Mouse (Mus musculus) CH12.LX (cell line): ENCODE results near the gene Pitpnm2. TPM values are rescaled to one million over a fixed set of nuclear protein-coding genes. Genes with fewer than 3 reads are reported as not detected.

Experiments
- DNase-seq: peaks from one replicate; pipeline ENCODE4 v3.0.0-alpha.2; 2013; ENCODE audit errors: extremely low read depth
- H3K27ac ChIP-seq: 2 replicates; pipeline ENCODE4 v1.5.1; 2012; ENCODE audit warnings: low read depth, mild to moderate bottlenecking, control low read depth, moderate library complexity; ENCODE audit not compliant: insufficient read depth
- H3K27me3 ChIP-seq: replicated peaks from 2 replicates; pipeline ENCODE3; 2012; ENCODE audit warnings: inconsistent platforms
- H3K36me3 ChIP-seq, 2 experiments: replicated peaks in 1 of 2; 2 replicates each; pipeline versions ENCODE3 to v1.6.1; 2012; ENCODE audit warnings: inconsistent platforms in 1 of 2, low read length in 1 of 2, mild to moderate bottlenecking in 1 of 2, mixed read lengths in 1 of 2, moderate library complexity in 1 of 2; ENCODE audit not compliant: control insufficient read depth in 1 of 2, insufficient read depth in 1 of 2
- H3K4me1 ChIP-seq, 2 experiments: 2 replicates each; pipeline ENCODE4 v1.6.1; 2012; ENCODE audit warnings: inconsistent platforms in 1 of 2, moderate library complexity in 1 of 2; ENCODE audit not compliant: insufficient read depth in 2 of 2, control insufficient read depth in 1 of 2
- H3K4me2 ChIP-seq: 2 replicates; pipeline ENCODE4 v1.6.1; 2012; ENCODE audit warnings: low read depth, mild to moderate bottlenecking, control low read depth; ENCODE audit not compliant: poor library complexity, insufficient read depth, severe bottlenecking
- H3K4me3 ChIP-seq, 3 experiments: fragments of 150-350 bp in 1 of 3; sonication (generic) in 1 of 3; replicated peaks in 1 of 3; 2 replicates each; pipeline versions ENCODE3 to v1.5.1; 2011 to 2012; ENCODE audit warnings: low read depth in 2 of 3, low read length in 2 of 3, mild to moderate bottlenecking in 2 of 3, moderate library complexity in 2 of 3, control low read depth in 1 of 3, improper control_type of control experiment in 1 of 3, inconsistent platforms in 1 of 3, mixed read lengths in 1 of 3; ENCODE audit not compliant: poor library complexity in 1 of 3
- H3K79me2 ChIP-seq: replicated peaks from 2 replicates; pipeline ENCODE4 v1.6.1; 2012; ENCODE audit warnings: mild to moderate bottlenecking, moderate library complexity; ENCODE audit not compliant: control insufficient read depth, poor library complexity, insufficient read depth, severe bottlenecking; ENCODE audit errors: extremely low read depth
- H3K9ac ChIP-seq: 2 replicates; pipeline ENCODE4 v1.6.1; 2012; ENCODE audit warnings: low read depth, mild to moderate bottlenecking, control low read depth, moderate library complexity; ENCODE audit not compliant: insufficient read depth
- H3K9me3 ChIP-seq: replicated peaks from 2 replicates; pipeline ENCODE3; 2012; ENCODE audit warnings: low read length, inconsistent platforms, mixed read lengths
- BHLHE40 ChIP-seq: IDR thresholded peaks from 2 replicates; pipeline ENCODE4 v1.6.1; 2011; ENCODE audit warnings: mild to moderate bottlenecking, low read depth, low read length, improper control_type of control experiment
- CHD1 ChIP-seq: IDR thresholded peaks from 2 replicates; pipeline ENCODE4 v1.6.1; 2012; ENCODE audit warnings: low read depth, low read length, improper control_type of control experiment, inconsistent platforms
- E2F4 ChIP-seq: IDR thresholded peaks from 2 replicates; pipeline ENCODE4 v1.6.1; 2011; ENCODE audit warnings: low read depth, low read length, improper control_type of control experiment; ENCODE audit not compliant: insufficient replicate concordance
- ELF1 ChIP-seq: IDR thresholded peaks from 2 replicates; pipeline ENCODE4 v1.6.1; 2014; ENCODE audit warnings: low read depth, mild to moderate bottlenecking, inconsistent platforms, low read length, improper control_type of control experiment
- EP300 ChIP-seq: IDR thresholded peaks from 2 replicates; pipeline ENCODE4 v1.6.1; 2011; ENCODE audit warnings: low read length, improper control_type of control experiment
- IRF4 ChIP-seq: IDR thresholded peaks from 2 replicates; pipeline ENCODE4 v1.6.1; 2014; ENCODE audit warnings: low read depth, mild to moderate bottlenecking, inconsistent platforms, low read length, improper control_type of control experiment
- POLR2A ChIP-seq: IDR thresholded peaks from 2 replicates; pipeline ENCODE4 v1.6.1; 2011; ENCODE audit warnings: low read depth, mild to moderate bottlenecking, improper control_type of control experiment, low read length
- RAD21 ChIP-seq: IDR thresholded peaks from 2 replicates; pipeline ENCODE4 v1.6.1; 2011; ENCODE audit warnings: low read depth, mild to moderate bottlenecking, low read length, improper control_type of control experiment, moderate library complexity
- RCOR1 ChIP-seq: conservative IDR thresholded peaks from 2 replicates; pipeline ENCODE4 v1.6.1; 2012; ENCODE audit warnings: low read depth, mild to moderate bottlenecking, inconsistent platforms, low read length, improper control_type of control experiment
- UBTF ChIP-seq: IDR thresholded peaks from 2 replicates; pipeline ENCODE4 v1.6.1; 2012; ENCODE audit warnings: low read depth, mild to moderate bottlenecking, inconsistent platforms, low read length, improper control_type of control experiment, moderate library complexity
- USF1 ChIP-seq: IDR thresholded peaks from 2 replicates; pipeline ENCODE4 v1.6.1; 2014; ENCODE audit warnings: low read depth, mild to moderate bottlenecking, inconsistent platforms, low read length, improper control_type of control experiment
- ZC3H11A ChIP-seq: IDR thresholded peaks from 2 replicates; pipeline ENCODE4 v1.6.1; 2012; ENCODE audit warnings: low read depth, mild to moderate bottlenecking, inconsistent platforms, low read length, improper control_type of control experiment
- ZKSCAN1 ChIP-seq: IDR thresholded peaks from 2 replicates; pipeline ENCODE4 v1.6.1; 2012; ENCODE audit warnings: low read depth, inconsistent platforms, low read length, improper control_type of control experiment, borderline replicate concordance
- ZMIZ1 ChIP-seq: IDR thresholded peaks from 2 replicates; pipeline ENCODE4 v1.6.1; 2012; ENCODE audit warnings: low read depth, mild to moderate bottlenecking, inconsistent platforms, low read length, improper control_type of control experiment
- dilution Hi-C: fragments of 300-500 bp; cut with MboI; formaldehyde crosslinking; loops from 2 replicates; pipeline ENCODE4 v1.14.3; 2020; ENCODE audit warnings: low sequenced_read_pairs; ENCODE audit not compliant: extremely low pct_unique_long_range_greater_than_20kb, extremely low pct_ligation_motif_present
- in situ Hi-C: fragments of 300-500 bp; cut with MboI; formaldehyde crosslinking; loops from 3 replicates; pipeline ENCODE4 v1.14.3; 2019; ENCODE audit warnings: low sequenced_read_pairs, low pct_ligation_motif_present, low pct_unique_long_range_greater_than_20kb, mixed read lengths
- polyA plus RNA-seq: library from polyadenylated mRNA; unstranded; fragments of >175 nt; gene quantifications from 2 replicates; pipeline ENCODE4 v1.2.1, GENCODE M21; 2012; ENCODE audit warnings: low read depth; ENCODE audit not compliant: insufficient read length
- total RNA-seq, 2 experiments: library from RNA; depleted of rRNA; stranded (reverse); fragments of 300-350 nt in 1 of 2; fragments of >200 nt in 1 of 2; gene quantifications; 2 replicates each; pipeline ENCODE4 v1.2.3; 2012 to 2014

Gene Pitpnm2
- total and polyA plus RNA-seq, 3 experiments, result 1.0 to 11.9 (median 5.3) TPM

- no peaks in the 10 kb centered on the region for H3K79me2 ChIP-seq
- H3K27ac ChIP-seq, result no peak overlapping the region
- peak; percentile 14 for DNase-seq
- peaks cover 22 to 51% of the 10 kb centered on the region in 2 experiments for H3K4me1 ChIP-seq
- H3K9me3 ChIP-seq, result no peaks in the 10 kb centered on the region
- no peak for TF ChIP-seq USF1
- no peak for TF ChIP-seq UBTF
- no peak for TF ChIP-seq IRF4
- no peak for TF ChIP-seq ZC3H11A
- TF ChIP-seq ZKSCAN1, result no peak
- no peak for TF ChIP-seq ZMIZ1
- no peak for TF ChIP-seq BHLHE40
- in situ Hi-C loops, result no loop called here
- dilution Hi-C loops, result no loop called here
- H3K36me3 ChIP-seq, result peaks cover 0 to 17% of the 10 kb centered on the region in 2 experiments
- H3K4me2 ChIP-seq, result no peak overlapping the region
- no peak overlapping the region for H3K4me3 ChIP-seq
- no peak overlapping the region for H3K9ac ChIP-seq
- no peaks in the 10 kb centered on the region for H3K27me3 ChIP-seq
These were observed 28.4 kb downstream of the Pitpnm2 start for GRCm38 (mm10) chr5:124221037-124221735.

GRCm38 (mm10) chr5:124220551-124220950 is 29.0 kb downstream of the Pitpnm2 start:
- DNase-seq, result no peak
- H3K27me3 ChIP-seq, result no peaks in the 10 kb centered on the region

GRCm38 (mm10) chr5:124219431-124219830 is 30.1 kb downstream of the Pitpnm2 start:
- dilution Hi-C loops, result no loop called here
- no peak for TF ChIP-seq USF1
- TF ChIP-seq CHD1, result no peak
- no peak for TF ChIP-seq ELF1
- no peak for TF ChIP-seq EP300
- TF ChIP-seq RAD21, result no peak
- no peak for TF ChIP-seq IRF4
- no peak for TF ChIP-seq RCOR1
- no peak for TF ChIP-seq POLR2A
- TF ChIP-seq, all 38 proteins: peak for 0
- H3K4me3 ChIP-seq, result no peak overlapping the region
- H3K79me2 ChIP-seq, result no peaks in the 10 kb centered on the region
- no peaks in the 10 kb centered on the region for H3K27me3 ChIP-seq
- H3K9me3 ChIP-seq, result no peaks in the 10 kb centered on the region
- H3K4me2 ChIP-seq, result 0 out of 2 replicates have a peak overlapping the region, but pooled peaks have one; percentile 19
- in situ Hi-C loops, result no loop called here
- H3K4me1 ChIP-seq, result peaks cover 33 to 62% of the 10 kb centered on the region in 2 experiments
- no peak overlapping the region for H3K9ac ChIP-seq
- H3K27ac ChIP-seq, result no peak overlapping the region
- H3K36me3 ChIP-seq, result peaks cover 0 to 22% of the 10 kb centered on the region in 2 experiments
- peak; percentile 81 for DNase-seq

More at GRCm38 (mm10) chr5:124220551-124220950, 29.0 kb downstream of the Pitpnm2 start:
- no peaks in the 10 kb centered on the region for H3K9me3 ChIP-seq
- H3K36me3 ChIP-seq, result peaks cover 0 to 22% of the 10 kb centered on the region in 2 experiments
- no peak overlapping the region for H3K27ac ChIP-seq
- H3K4me3 ChIP-seq, result no peak overlapping the region
- H3K4me1 ChIP-seq, result peaks cover 23 to 51% of the 10 kb centered on the region in 2 experiments
- in situ Hi-C loops, result no loop called here
- no peaks in the 10 kb centered on the region for H3K79me2 ChIP-seq
- dilution Hi-C loops, result no loop called here
- TF ChIP-seq BHLHE40 (no peak), E2F4 (no peak)
- no peak overlapping the region for H3K9ac ChIP-seq
- H3K4me2 ChIP-seq, result no peak overlapping the region
